Mouse (Mus musculus): ENCODE measurements around the gene Plch2. TPM values are rescaled to one million over a fixed set of nuclear protein-coding genes. Genes with fewer than 3 reads are reported as not detected.

The Plch2 gene
- polyA plus RNA-seq, 1 experiment from 2014 or later: 13.7 TPM

- Histone ChIP-seq H3K9me3 (no peaks in the 10 kb centered on the region), H3K27ac (no peak overlapping the region), H3K4me3 (peak overlapping the region; percentile 44), H3K27me3 (peaks cover 64% of the 10 kb centered on the region), H3K9ac (no peak overlapping the region), H3K4me2 (peak overlapping the region; percentile 88; the same call in 1 of the 2 replicates), H3K36me3 (0 out of 2 replicates have a peak, but pooled peaks cover 5% of the 10 kb centered on the region), H3K4me1 (peaks cover 67% of the 10 kb centered on the region)
- ATAC-seq (ENCODE audit: insufficient number of reproducible peaks, low FRiP score, low TSS enrichment, low read depth): no peak
- WGBS: 31% methylated on average over 13 of the region's 13 CpGs
Measured at GRCm38 (mm10) chr4:154961911-154962310, 94.7 kb downstream of the Plch2 start.

GRCm38 (mm10) chr4:154961226-154961738 lies 95.3 kb downstream of the Plch2 start:
- no peak overlapping the region for H3K27ac ChIP-seq
- 0 out of 2 replicates have a peak, but pooled peaks cover 1% of the 10 kb centered on the region for H3K36me3 ChIP-seq
- H3K27me3 ChIP-seq: peaks cover 68% of the 10 kb centered on the region
- peak overlapping the region; percentile 33; the same call in 1 of the 2 replicates for H3K9ac ChIP-seq
- H3K9me3 ChIP-seq: no peaks in the 10 kb centered on the region
- H3K4me1 ChIP-seq: peaks cover 64% of the 10 kb centered on the region
- no peak for ATAC-seq (ENCODE audit: insufficient number of reproducible peaks, low FRiP score, low TSS enrichment, low read depth)
- peak overlapping the region; percentile 44 for H3K4me3 ChIP-seq
- peak overlapping the region; percentile 88 for H3K4me2 ChIP-seq
- WGBS: under 1% methylated on average over 46 of the region's 47 CpGs

- peak within 1 kb of the TSS; percentile 33; the same call in 1 of the 2 replicates for H3K9ac ChIP-seq
- ATAC-seq (ENCODE audit: insufficient number of reproducible peaks, low FRiP score, low TSS enrichment, low read depth): no peak
- peak within 1 kb of the TSS; percentile 44 for H3K4me3 ChIP-seq
- H3K27me3 ChIP-seq: peaks cover 73% of the 10 kb centered on the region
- H3K27ac ChIP-seq: no peak within 1 kb of the TSS
- no peaks in the 10 kb centered on the region for H3K36me3 ChIP-seq
- peaks cover 59% of the 10 kb centered on the region for H3K4me1 ChIP-seq
- under 1% methylated on average over 65 of the region's 65 CpGs for WGBS
- H3K9me3 ChIP-seq: no peaks in the 10 kb centered on the region
- peak within 1 kb of the TSS; percentile 88 for H3K4me2 ChIP-seq
Measured at GRCm38 (mm10) chr4:154960690-154961225, 95.8 kb downstream of the Plch2 start, which contains the start of gene Hes5. Gene Hes5 (plus strand): TSS chr4:154960923.

- peak overlapping the region; percentile 44 for H3K4me3 ChIP-seq
- ATAC-seq (ENCODE audit: insufficient number of reproducible peaks, low FRiP score, low TSS enrichment, low read depth): no peak
- H3K36me3 ChIP-seq: no peaks in the 10 kb centered on the region
- peaks cover 75% of the 10 kb centered on the region for H3K27me3 ChIP-seq
- H3K4me2 ChIP-seq: peak overlapping the region; percentile 88
- WGBS: 26% methylated on average over 20 of the region's 20 CpGs
- H3K27ac ChIP-seq: no peak overlapping the region
- H3K9me3 ChIP-seq: no peaks in the 10 kb centered on the region
- H3K9ac ChIP-seq: 0 out of 2 replicates have a peak overlapping the region, but pooled peaks have one; percentile 33
- peaks cover 53% of the 10 kb centered on the region for H3K4me1 ChIP-seq
Measured at GRCm38 (mm10) chr4:154960021-154960689, 96.4 kb downstream of the Plch2 start.

GRCm38 (mm10) chr4:154958621-154959020 lies 98.0 kb downstream of the Plch2 start:
- Histone ChIP-seq H3K36me3 (no peaks in the 10 kb centered on the region), H3K9me3 (no peaks in the 10 kb centered on the region), H3K27me3 (peaks cover 89% of the 10 kb centered on the region), H3K4me3 (0 out of 2 replicates have a peak overlapping the region, but pooled peaks have one; percentile 0), H3K27ac (no peak overlapping the region), H3K4me2 (peak overlapping the region; percentile 24), H3K9ac (no peak overlapping the region), H3K4me1 (peaks cover 44% of the 10 kb centered on the region)
- WGBS: 15% methylated on average over 8 of the region's 8 CpGs
- ATAC-seq (ENCODE audit: insufficient number of reproducible peaks, low FRiP score, low TSS enrichment, low read depth): no peak

- 3% methylated on average over 15 of the region's 15 CpGs for WGBS
- peak; percentile 36; the same call in 1 of the 2 replicates for ATAC-seq (ENCODE audit: insufficient number of reproducible peaks, low FRiP score, low TSS enrichment, low read depth)
- Histone ChIP-seq H3K27ac (no peak overlapping the region), H3K9me3 (no peaks in the 10 kb centered on the region), H3K4me2 (peak overlapping the region; percentile 24), H3K4me3 (0 out of 2 replicates have a peak overlapping the region, but pooled peaks have one; percentile 0), H3K27me3 (peaks cover 90% of the 10 kb centered on the region), H3K9ac (no peak overlapping the region), H3K36me3 (no peaks in the 10 kb centered on the region), H3K4me1 (peaks cover 40% of the 10 kb centered on the region)
Measured at GRCm38 (mm10) chr4:154958171-154958570, 98.4 kb downstream of the Plch2 start.

- Histone ChIP-seq H3K36me3 (no peaks in the 10 kb centered on the region), H3K4me1 (peaks cover 43% of the 10 kb centered on the region), H3K9ac (no peak overlapping the region), H3K4me2 (no peak overlapping the region), H3K27ac (no peak overlapping the region), H3K27me3 (peaks cover 90% of the 10 kb centered on the region), H3K9me3 (no peaks in the 10 kb centered on the region), H3K4me3 (no peak overlapping the region)
- WGBS: 51% methylated on average over 13 of the region's 13 CpGs
- ATAC-seq (ENCODE audit: insufficient number of reproducible peaks, low FRiP score, low TSS enrichment, low read depth): no peak
Measured at GRCm38 (mm10) chr4:154957289-154957993, 99.1 kb downstream of the Plch2 start.

- ATAC-seq (ENCODE audit: insufficient number of reproducible peaks, low FRiP score, low TSS enrichment, low read depth): no peak
- no peaks in the 10 kb centered on the region for H3K36me3 ChIP-seq
- peaks cover 39% of the 10 kb centered on the region for H3K4me1 ChIP-seq
- H3K9me3 ChIP-seq: no peaks in the 10 kb centered on the region
- no peak overlapping the region for H3K4me2 ChIP-seq
- no peak overlapping the region for H3K9ac ChIP-seq
- no peak overlapping the region for H3K4me3 ChIP-seq
- H3K27me3 ChIP-seq: peaks cover 90% of the 10 kb centered on the region
- WGBS: 56% methylated on average over 9 of the region's 9 CpGs
- H3K27ac ChIP-seq: no peak overlapping the region
Measured at GRCm38 (mm10) chr4:154956604-154957003, 100.0 kb downstream of the Plch2 start.

- 2% methylated on average over 26 of the region's 26 CpGs for WGBS
- no peak overlapping the region for H3K4me3 ChIP-seq
- no peak overlapping the region for H3K9ac ChIP-seq
- peaks cover 18% of the 10 kb centered on the region for H3K4me1 ChIP-seq
- no peak for ATAC-seq (ENCODE audit: insufficient number of reproducible peaks, low FRiP score, low TSS enrichment, low read depth)
- H3K27ac ChIP-seq: no peak overlapping the region
- no peak overlapping the region for H3K4me2 ChIP-seq
- no peaks in the 10 kb centered on the region for H3K9me3 ChIP-seq
- peaks cover 83% of the 10 kb centered on the region for H3K27me3 ChIP-seq
- H3K36me3 ChIP-seq: no peaks in the 10 kb centered on the region
Measured at GRCm38 (mm10) chr4:154952461-154953241, 103.9 kb downstream of the Plch2 start.

- H3K9ac ChIP-seq: no peak overlapping the region
- no peak overlapping the region for H3K4me3 ChIP-seq
- 0 out of 2 replicates have a peak overlapping the region, but pooled peaks have one; percentile 5 for H3K4me2 ChIP-seq
- H3K27me3 ChIP-seq: peaks cover 62% of the 10 kb centered on the region
- peaks cover 28% of the 10 kb centered on the region for H3K4me1 ChIP-seq
- no peaks in the 10 kb centered on the region for H3K36me3 ChIP-seq
- no peak overlapping the region for H3K27ac ChIP-seq
- H3K9me3 ChIP-seq: no peaks in the 10 kb centered on the region
- ATAC-seq (ENCODE audit: insufficient number of reproducible peaks, low FRiP score, low TSS enrichment, low read depth): no peak
- WGBS: 10% methylated on average over 16 of the region's 16 CpGs
Measured at GRCm38 (mm10) chr4:154949589-154949982, 107.0 kb downstream of the Plch2 start.

- 73% methylated on average over 6 of the region's 6 CpGs for WGBS
- Histone ChIP-seq H3K4me2 (no peak overlapping the region), H3K27ac (no peak overlapping the region), H3K36me3 (no peaks in the 10 kb centered on the region), H3K9ac (no peak overlapping the region), H3K4me1 (peaks cover 29% of the 10 kb centered on the region), H3K4me3 (no peak overlapping the region), H3K27me3 (peaks cover 57% of the 10 kb centered on the region), H3K9me3 (no peaks in the 10 kb centered on the region)
- no peak for ATAC-seq (ENCODE audit: insufficient number of reproducible peaks, low FRiP score, low TSS enrichment, low read depth)
Measured at GRCm38 (mm10) chr4:154948940-154949588, 107.5 kb downstream of the Plch2 start.

Data from limb, embryonic 15.5 days (tissue).